Comparison of ENCODE assay signal across 21 mouse cellular contexts in the genomic region with DNA sequence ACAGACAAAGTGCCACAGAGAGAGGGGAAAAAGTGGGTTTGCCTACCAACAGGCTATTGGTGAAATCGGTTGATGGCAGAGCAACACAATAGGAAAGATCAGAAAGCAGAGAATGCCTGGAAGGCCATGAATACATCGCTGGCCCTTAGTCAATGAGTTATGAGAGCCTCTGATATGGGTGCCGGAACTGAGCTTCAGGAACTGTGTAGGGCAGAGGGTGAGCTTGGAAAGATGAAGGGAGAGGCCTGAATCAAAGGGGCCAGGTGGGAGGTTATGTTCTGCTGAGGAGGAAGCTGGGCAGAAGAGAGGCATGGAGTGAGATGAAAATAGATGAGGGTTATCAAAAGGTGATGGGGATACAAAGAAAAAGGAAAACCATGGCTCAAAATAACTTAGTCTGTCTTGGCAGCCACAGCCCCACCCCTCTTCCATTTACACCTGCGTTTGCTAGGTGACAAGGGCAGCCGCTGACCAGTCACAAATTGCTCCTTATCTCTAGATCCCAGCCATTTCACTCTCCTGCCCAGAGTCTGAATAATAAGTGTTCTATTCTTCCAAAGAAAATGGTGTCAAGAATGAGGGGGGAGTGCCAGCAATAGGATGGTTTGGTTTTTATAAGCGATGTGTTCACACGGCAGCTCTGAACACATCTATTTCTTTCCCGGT.
"Had no signal": no experiment of that assay in that cellular context is flagged by ENCODE, and none has a peak within 500 bp of the region (broad histone marks: within the 10 kb centered on the region; RNA-seq: fewer than 3 reads in every experiment).

No protein-coding gene starts in this region.

- H3K4me3 ChIP-seq: liver, embryonic 13.5 days; liver, embryonic 15.5 days; lung, embryonic 15.5 days; megakaryocyte, embryonic 14.5 days; midbrain, embryonic 13.5 days; midbrain, embryonic 15.5 days; neural tube, embryonic 12.5 days had no signal

- H3K36me3 ChIP-seq: liver, embryonic 13.5 days; liver, embryonic 15.5 days; lung, embryonic 15.5 days; midbrain, embryonic 13.5 days; midbrain, embryonic 15.5 days; neural tube, embryonic 12.5 days had no signal

- H3K4me2 ChIP-seq: liver, embryonic 11.5 days; liver, embryonic 13.5 days; liver, embryonic 15.5 days; lung, embryonic 15.5 days; midbrain, embryonic 11.5 days; midbrain, embryonic 13.5 days; midbrain, embryonic 15.5 days; neural tube, embryonic 12.5 days had no signal

- H3K9ac ChIP-seq: liver, embryonic 13.5 days; liver, embryonic 15.5 days; liver, postnatal 0 days; lung, embryonic 15.5 days; midbrain, embryonic 13.5 days; midbrain, embryonic 15.5 days; neural tube, embryonic 12.5 days had no signal

- DNase-seq: liver, embryonic 13.5 days; liver, postnatal 0 days; lung, adult 2 months; lung, postnatal 14 days; lung, postnatal 36 days; right cerebral cortex, postnatal 14 days; right cerebral cortex, postnatal 4 days; spleen, adult 18-20 months; thymus, adult 18-20 months; thymus, postnatal 14 days; thymus, postnatal 36 days had no signal

- ATAC-seq: liver, postnatal 0 days; lung, postnatal 0 days; midbrain, embryonic 13.5 days; midbrain, embryonic 15.5 days had no signal

- H3K27me3 ChIP-seq: liver, embryonic 13.5 days; liver, embryonic 15.5 days; lung, embryonic 15.5 days; megakaryocyte, embryonic 14.5 days; midbrain, embryonic 13.5 days; midbrain, embryonic 15.5 days; neural tube, embryonic 12.5 days had no signal

- H3K9me3 ChIP-seq: liver, embryonic 13.5 days; liver, embryonic 15.5 days; lung, embryonic 15.5 days; midbrain, embryonic 13.5 days; midbrain, embryonic 15.5 days; neural tube, embryonic 12.5 days had no signal

- H3K4me1 ChIP-seq: liver, embryonic 13.5 days; liver, embryonic 15.5 days; lung, embryonic 15.5 days; midbrain, embryonic 15.5 days; neural tube, embryonic 12.5 days had no signal

- H3K27ac ChIP-seq: liver, embryonic 13.5 days; liver, embryonic 15.5 days; lung, embryonic 15.5 days; macrophage; midbrain, embryonic 13.5 days; midbrain, embryonic 15.5 days; neural tube, embryonic 12.5 days had no signal
